Mouse (Mus musculus) embryo, embryonic 11 days (tissue): Measurements from ENCODE around the gene Rgs16.
A peak's percentile ranks its signal among the peaks of the same experiment; 100 is the strongest.

Experiments used
- DNase-seq: peaks from one replicate; pipeline ENCODE4 v3.0.0-alpha.2; 2015

Rgs16 gene

DNA sequence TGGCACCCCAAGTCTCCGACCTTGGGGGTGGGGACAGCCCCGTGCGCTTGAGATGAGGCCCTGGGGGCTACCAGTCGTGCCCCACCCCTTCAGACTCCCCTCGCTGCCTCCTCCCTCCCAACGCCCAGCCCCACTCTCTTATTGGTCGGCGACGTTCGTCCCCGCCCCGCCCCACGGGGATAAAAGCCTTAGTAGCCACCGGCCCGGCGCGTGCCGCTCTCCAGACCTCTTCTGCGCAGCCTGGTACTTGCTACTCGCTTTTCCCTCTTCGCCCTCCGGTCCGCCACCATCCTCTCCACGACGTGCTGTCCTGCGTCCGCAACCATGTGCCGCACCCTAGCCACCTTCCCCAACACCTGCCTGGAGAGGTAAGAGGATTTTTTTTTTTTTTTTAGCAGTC is at the start of gene Rgs16:
Gene Rgs16, plus strand, starts transcription at position 205 of the 400 bp plus-strand sequence.
- peak; percentile 92 for DNase-seq

- DNase-seq, result no peak
Measured at GRCm38 (mm10) chr1:153692526-153692925, 47.6 kb upstream of the Rgs16 start.

- no peak for DNase-seq
Measured at GRCm38 (mm10) chr1:153694372-153695120, 45.6 kb upstream of the Rgs16 start.

GRCm38 (mm10) chr1:153695398-153695797 is 44.8 kb upstream of the Rgs16 start:
- DNase-seq, result no peak

DNA sequence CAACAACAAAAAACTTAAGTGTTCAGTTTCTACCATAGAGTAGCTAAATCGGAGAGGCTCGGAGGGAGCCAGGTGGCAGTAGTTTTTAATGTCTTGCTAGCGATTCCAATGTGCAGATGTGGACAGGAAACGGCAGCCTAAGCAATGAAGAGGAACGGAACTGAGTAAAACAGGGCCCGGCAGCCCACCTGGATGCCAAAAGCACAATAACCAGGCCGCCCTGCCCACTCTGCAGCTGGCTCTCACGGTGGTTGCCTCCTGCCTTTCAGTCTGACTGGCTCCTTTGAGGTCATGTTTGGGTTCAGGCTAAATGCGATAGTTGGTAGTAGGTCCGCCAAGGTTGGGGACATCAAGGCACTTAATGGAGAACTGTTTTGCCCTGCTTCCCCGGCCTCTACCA is 44.1 kb upstream of the Rgs16 start:
- DNase-seq, result no peak

- no peak for DNase-seq
Measured at GRCm38 (mm10) chr1:153696541-153696940, 43.6 kb upstream of the Rgs16 start.

DNA sequence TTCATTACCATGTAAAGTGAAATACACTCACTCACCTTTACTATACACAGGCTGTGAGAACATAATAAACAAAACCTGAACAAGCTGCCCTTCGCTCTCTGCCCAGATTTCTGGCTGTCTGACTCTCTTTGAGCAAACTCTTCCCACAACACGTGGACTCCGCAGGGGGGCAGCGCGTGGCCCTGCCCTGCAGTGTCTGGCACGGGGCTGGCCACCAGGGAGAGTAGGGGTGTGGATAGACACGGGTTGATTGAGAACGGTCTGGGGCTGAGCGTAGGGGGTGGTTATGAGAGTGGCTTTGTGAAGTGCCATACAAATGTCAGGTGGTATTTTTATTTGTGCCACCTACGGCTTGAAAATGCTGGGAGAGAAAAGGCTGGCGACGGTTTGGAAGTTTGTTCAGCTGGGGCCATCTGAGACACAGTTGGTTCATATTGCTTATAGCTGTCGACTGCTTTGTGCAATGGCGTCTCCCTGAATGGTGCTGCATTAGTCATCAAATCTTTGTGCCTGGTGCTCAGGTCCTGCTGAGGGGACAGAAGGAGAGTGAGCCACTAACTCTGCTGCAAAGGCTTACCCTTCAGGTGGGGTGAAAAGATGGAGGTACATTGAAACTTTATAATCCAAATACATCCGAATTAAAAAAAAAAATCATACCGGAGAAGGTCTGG is 42.4 kb upstream of the Rgs16 start:
- DNase-seq, result no peak

DNA sequence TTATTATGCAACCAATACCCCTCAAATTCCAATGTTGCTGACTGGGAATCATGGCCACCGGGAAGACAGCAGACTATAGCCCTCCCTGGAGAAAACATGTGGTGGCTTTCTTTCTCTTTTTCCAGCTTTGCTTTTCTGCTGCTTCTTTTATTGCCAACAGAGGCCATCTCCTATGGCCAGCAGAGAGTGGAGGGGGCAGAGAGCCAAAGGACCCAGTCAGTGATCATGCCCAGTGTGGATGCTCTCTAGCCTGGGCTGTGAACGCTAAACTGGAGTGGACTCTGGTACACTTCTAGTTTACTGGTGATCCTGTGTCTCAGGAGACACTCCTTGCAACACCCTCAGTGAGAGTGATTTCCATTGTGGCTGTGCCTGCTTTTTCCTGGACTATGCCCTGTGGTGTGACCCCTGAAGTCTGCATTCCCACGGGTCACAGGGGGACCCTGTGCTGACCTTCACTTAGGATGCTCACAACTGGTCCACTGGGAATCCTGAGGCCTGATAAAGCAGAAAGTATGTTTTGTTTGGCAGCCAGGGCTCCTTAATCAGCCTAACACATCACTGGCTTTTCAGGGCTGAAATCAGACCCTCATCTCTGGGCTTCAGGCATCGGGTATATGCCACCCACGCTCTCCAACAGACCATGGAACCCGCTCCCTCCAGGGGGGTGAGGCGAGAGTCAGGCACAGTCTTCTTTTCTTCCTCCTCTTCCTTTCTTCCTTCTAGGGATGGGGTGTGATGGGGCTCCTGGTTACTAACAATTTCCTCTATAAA is 41.7 kb upstream of the Rgs16 start:
- no peak for DNase-seq

GRCm38 (mm10) chr1:153700448-153701063 is 39.6 kb upstream of the Rgs16 start:
- DNase-seq, result no peak

- no peak for DNase-seq
Measured at GRCm38 (mm10) chr1:153701461-153701860, 38.7 kb upstream of the Rgs16 start.

DNA sequence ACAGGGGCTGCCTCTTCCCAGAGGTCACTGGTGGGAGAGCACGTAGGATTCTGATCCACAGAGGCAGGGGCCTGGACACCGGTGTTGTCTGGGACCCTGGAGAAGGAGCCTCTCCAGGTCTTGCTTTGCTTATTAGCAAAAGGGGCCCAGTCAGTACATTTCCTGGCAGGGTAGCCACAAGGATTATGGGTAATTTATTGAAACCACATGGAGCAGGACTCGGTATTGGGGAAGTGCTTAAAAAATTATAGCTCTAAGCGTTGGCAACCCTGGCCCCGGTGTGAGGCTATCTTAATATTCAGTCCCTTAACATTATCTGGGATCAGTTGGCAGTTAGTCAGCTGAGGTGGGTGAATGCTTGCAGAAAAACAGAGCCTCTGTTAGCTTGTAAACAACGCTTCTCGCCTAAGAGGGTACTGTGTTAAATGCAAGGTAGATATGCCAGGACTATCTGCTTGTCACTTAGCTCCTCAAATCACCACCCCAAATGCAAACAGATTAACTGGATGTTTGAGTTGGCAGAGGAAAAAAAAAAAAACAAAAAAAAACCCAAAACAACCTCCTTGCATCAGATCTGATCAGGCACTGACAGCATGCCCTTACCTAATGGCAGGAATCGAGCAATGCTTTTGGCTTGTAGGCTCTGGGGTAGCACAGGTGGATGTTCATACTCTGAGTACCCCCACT is 37.8 kb upstream of the Rgs16 start:
- DNase-seq, result no peak

DNA sequence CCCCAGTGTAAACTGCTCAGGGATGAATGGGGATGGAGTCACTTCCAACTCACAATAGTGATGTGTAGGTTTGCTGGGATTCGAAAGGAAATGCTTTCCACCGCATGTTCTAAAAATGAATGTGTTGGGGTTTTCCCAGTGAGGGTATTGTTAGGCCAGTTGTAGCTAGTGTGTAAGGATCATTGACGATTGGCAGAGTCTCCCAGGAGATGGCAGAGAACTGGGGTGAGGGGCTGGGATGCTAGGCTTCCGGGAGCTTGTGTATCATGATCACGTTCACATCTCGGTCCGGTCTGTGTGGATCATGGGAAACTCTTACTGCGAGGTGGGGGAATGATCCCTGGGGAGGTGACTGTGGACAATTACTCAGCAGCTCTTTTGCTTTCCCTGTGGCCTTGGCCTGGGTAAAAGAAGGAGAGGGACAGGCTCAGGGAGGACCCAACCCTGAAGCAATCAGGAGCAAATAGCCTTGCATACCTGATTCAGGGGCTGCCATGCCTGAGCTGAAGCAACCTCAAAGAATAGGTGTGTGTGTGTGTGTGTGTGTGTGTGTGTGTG is 37.2 kb upstream of the Rgs16 start:
- DNase-seq, result no peak

GRCm38 (mm10) chr1:153703445-153703991 is 36.6 kb upstream of the Rgs16 start:
- peak; percentile 72 for DNase-seq

DNA sequence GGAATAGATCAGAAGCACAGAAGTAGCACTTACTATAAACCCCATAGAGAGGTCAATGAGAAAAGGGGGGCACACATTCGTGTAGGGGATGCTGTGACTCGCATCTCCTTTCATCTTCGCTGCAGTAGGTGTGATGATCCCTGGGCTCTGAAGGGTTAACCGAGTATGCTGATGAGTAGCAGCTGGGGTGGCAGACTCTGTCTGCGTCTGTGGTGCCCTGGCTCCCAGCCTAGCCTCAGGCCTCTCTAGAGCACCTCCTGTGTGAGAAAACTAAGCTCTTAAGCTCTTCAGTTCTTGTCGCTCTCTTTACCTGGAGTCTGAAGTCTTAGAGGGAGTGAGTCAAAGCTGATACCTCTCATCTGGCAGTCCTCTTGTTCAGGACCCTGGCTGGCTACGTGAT is 36.0 kb upstream of the Rgs16 start:
- peak; percentile 42 for DNase-seq

- peak; percentile 45 for DNase-seq
Measured at GRCm38 (mm10) chr1:153704996-153705395, 35.2 kb upstream of the Rgs16 start.

GRCm38 (mm10) chr1:153708626-153709025 is 31.5 kb upstream of the Rgs16 start:
- no peak for DNase-seq

DNA sequence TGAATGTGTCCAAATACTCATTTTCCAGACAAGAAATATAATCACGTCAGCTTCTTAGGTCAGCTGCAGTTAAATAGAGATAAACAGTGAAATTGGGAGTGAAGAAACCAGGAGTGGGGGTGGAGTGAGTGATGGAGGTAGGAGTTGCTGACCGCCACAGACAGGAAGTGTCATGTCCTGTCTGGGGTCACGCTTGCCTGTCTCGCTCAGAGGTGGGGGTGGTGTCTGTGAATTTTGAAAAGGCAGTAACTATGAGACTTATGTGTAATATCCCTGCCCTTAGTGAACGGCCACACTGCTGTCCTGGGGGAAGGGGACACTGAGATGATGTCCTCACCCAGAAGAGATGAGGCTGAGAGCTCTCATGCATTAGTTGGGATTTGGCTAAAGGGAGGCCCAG is 30.7 kb upstream of the Rgs16 start:
- DNase-seq, result no peak

DNA sequence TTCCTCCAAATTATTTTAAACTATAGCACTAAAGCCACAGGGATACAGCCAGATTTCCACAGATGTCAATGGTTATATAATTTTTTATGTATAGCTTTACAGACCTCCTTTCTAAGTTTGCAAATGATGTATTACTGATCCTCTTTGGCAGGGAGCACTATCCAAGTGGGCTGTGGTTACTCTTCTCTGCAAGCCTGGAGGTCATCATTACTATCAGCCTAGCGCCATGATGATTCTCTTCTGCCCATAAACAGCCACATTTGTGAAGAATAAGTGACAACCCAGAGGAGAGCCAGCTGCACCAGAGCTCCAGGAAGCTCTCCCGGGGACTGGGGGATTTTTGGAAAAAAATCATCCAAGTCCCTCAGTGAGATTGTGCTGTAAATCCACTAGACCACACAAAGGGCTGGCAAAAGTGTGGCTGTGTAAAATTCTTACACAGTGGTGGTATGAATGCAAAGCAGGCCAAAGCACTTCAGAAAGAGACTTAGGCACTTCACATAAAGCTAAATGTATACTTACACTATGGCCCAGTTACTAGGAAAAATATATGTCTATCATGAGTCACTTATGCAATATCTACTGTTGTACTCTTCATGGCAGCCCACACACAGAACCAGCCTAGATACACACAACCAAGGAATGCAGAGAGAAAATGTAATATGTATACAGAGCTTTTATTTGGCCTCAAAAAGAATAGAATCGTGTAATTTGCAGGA is 28.4 kb upstream of the Rgs16 start:
- no peak for DNase-seq

DNA sequence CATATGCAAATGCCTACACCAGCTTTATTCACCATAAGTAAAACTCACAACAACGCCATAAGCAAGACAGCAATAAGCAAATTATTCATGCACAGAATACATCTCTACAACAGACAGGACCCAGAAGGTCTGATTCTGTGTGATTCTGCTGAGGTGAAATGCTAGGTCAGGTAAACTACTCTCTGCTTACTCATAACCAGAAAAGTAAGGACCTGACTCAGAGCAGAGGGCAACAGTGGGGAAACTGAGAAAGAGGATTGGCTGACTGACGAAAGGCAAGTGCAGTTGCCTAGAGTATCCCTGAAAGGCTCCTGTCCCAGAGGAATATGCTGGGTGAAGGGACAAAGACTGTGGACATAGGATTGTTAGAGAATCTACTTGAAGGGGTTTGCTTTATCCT is 27.5 kb upstream of the Rgs16 start:
- no peak for DNase-seq

GRCm38 (mm10) chr1:153717990-153718389 is 22.2 kb upstream of the Rgs16 start:
- no peak for DNase-seq

DNA sequence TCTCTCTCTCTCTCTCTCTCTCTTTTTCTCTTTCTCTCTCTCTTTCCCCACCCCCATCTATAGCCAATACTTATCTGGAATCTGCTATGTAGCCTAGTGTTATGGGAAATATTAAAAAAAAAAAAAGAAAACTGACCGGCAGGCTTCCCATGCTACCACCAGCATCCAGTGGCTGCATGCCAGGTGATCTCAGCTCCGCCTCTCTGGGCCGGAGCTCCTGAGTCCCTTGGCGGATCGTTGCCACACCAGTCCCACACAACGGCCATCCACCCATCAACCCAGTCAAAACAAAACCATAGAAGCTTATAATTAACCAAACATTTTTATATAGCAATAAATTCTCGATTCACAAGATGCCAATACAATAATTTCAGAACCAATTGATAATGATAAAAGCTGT is 19.2 kb upstream of the Rgs16 start:
- no peak for DNase-seq
